Mouse (Mus musculus) ES-E14 (cell line): ENCODE results near the gene Kat2a.

ENCODE experiments used
- HCFC1 ChIP-seq: IDR thresholded peaks from 2 replicates; pipeline ENCODE4 v1.6.1; 2012; ENCODE audit warnings: low read length, inconsistent platforms, borderline replicate concordance; ENCODE audit not compliant: insufficient read depth
- ZNF384 ChIP-seq: IDR thresholded peaks from 2 replicates; pipeline ENCODE4 v1.6.1; 2012; ENCODE audit warnings: low read depth, low read length, inconsistent platforms

DNA sequence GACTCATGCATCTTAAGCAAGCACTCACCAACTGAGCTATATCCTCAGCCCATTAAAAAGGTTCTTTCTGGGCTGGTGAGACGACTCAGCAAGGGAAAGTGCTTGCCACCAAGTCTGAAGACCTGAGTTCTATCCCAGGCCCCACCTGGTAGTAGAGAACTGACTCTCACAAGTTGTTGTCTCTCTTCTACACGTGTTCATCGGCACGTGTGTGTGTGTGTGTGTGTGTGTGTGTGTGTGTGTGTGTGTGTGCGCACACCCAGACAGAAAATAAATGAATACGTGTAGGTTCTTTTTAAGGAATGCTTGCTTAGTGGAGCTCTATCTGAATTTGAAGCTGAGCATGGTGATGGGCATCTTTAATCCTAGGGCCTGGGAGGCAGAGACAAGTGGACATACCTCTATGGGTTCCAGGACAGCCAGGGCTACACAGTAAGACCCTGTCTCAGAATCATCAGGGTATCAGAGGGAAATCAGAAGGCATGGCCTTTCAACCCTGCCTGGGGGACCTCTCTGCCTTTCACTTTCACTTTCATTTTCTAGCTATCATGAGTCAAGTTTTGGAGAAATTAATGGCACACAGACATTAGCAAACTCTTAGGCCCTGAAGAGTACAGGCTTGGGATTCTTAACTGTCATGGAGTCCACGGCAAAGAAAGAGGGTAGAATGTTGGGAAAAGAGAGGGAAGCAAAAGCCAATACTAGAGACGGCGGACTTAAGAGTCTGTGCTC lies 23.0 kb upstream of the Kat2a start:
- no peak for TF ChIP-seq ZNF384
- no peak for TF ChIP-seq HCFC1
